Mouse (Mus musculus): ENCODE measurements around the gene Bcorl1.

DNA sequence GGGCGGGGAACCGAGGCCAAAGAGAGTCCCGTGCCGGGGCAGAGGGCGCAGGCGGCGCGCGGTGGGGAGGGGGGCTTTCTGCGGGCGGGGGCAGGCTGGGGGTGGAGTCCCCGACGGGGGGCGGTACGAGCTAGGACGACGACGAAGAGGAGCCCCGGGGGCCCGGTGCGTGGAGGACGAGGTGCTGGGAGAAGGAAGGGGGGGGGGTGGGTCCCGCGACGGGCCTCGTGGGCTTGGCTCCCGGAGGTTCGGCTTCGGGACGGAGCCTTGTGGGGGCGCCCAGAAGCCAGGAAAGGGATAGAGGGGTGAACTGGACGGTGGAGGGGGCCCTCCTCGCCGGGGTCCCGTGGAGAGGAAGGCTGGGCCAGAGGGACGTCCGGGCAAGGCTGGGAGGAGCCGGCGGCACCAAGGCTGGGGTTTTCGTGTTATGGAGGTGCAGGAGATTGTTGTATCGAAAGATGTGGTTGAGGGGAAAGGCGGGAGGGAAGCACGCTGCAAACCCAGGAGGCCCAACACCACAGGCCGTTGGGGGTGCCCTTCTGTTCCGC lies 4.3 kb downstream of the Bcorl1 start:
- TF ChIP-seq CTCF (IDR thresholded peaks at IDR 0.05; ENCODE audit: low read depth, low read length) (no peak), TAL1 (conservative IDR thresholded peaks at IDR 0.05; ENCODE audit: low read depth, low read length) (no peak)

Measured in G1E (cell line).